Mouse (Mus musculus) liver, adult (tissue): Measurements from ENCODE around the gene Eif4g2.

Source experiments
- GATA4 ChIP-seq: IDR thresholded peaks from 2 replicates; pipeline ENCODE4 v1.6.1; 2014; ENCODE audit warnings: mild to moderate bottlenecking, low read length; ENCODE audit not compliant: insufficient replicate concordance

Gene Eif4g2

GRCm38 (mm10) chr7:111080876-111081275, 2.0 kb downstream of the Eif4g2 start:
- no peak for TF ChIP-seq GATA4

GRCm38 (mm10) chr7:111080026-111080425, 2.8 kb downstream of the Eif4g2 start:
- TF ChIP-seq GATA4: no peak

- TF ChIP-seq GATA4: no peak
These were observed 4.6 kb downstream of the Eif4g2 start for GRCm38 (mm10) chr7:111078271-111078670.

DNA sequence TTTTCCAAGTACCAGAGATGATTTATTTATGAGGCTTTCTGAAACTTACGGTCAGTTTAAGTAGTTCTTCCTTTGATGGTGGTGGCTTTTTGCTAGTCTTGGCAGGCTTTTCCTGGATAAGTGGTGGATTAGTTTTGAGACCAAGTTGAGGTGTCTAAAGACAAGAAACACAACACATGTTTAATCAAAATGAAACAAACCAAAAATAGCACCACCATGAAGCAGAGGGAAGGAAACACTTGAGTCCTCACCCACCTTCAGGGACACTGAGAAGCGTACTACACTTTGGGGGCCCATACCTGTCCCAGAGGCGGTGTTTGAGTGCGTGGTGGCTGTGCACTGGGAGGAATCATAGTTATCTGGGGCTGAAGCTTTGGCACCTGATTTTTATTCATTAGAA, 7.5 kb downstream of the Eif4g2 start:
- no peak for TF ChIP-seq GATA4

GRCm38 (mm10) chr7:111072410-111072809, 10.4 kb downstream of the Eif4g2 start:
- no peak for TF ChIP-seq GATA4

- TF ChIP-seq GATA4: no peak
These were observed 12.7 kb downstream of the Eif4g2 start for GRCm38 (mm10) chr7:111070167-111070496.

GRCm38 (mm10) chr7:111069439-111070166, 13.2 kb downstream of the Eif4g2 start:
- TF ChIP-seq GATA4: no peak

DNA sequence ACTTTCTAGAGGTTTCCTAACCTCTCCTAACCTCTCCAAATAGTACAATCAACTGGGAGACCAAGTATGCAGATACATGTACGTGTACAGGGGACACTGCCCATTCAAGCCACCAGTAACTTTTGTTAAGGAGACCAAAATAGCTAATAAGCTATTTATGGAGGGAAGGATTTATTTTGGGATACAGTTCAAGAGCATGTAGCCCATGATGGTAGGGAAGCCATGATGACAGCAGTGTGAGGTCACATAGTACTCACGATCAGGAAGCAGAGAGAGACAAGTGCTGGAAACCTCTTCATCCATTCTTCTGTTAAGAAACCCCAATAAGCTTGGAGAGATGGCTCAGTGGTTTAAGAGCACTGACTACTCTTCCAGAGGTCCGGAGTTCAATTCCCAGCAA, 14.6 kb downstream of the Eif4g2 start:
- TF ChIP-seq GATA4: no peak

GRCm38 (mm10) chr7:111062971-111063370, 19.9 kb downstream of the Eif4g2 start:
- no peak for TF ChIP-seq GATA4

GRCm38 (mm10) chr7:111059527-111059926, 23.3 kb downstream of the Eif4g2 start:
- no peak for TF ChIP-seq GATA4

DNA sequence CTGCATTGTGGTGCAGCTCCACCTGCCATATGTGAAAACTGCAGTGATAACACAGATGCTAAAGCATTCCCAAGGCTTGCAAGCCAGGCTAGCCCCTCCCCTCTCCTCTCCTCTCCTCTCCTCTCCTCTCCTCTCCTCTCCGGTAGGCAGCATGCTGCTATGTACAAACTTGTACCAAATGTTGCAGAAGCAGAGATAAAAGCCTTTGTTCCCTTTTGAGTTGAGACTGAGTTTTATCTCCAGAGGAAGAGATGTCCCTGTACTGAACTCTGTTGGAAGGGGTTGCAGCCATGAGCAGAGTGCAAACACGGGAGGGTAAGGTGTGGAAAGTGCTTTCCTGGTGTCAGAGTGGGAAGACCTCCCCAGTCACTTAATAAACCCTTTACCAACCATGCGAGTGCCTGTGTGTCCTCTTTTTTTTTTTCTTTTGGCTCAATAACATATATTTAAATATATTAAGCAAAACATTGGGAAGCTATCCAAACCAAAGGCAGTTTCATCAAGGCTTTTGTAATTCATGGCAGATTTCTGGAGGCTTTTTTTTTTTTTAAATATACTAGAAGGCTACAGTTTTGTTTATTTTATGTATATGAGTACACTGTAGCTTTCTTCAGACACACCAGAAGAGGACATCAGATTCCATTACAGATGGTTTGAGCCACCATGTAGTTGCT, 26.7 kb downstream of the Eif4g2 start:
- TF ChIP-seq GATA4: peak; percentile 55; the same call in 1 of the 2 replicates

DNA sequence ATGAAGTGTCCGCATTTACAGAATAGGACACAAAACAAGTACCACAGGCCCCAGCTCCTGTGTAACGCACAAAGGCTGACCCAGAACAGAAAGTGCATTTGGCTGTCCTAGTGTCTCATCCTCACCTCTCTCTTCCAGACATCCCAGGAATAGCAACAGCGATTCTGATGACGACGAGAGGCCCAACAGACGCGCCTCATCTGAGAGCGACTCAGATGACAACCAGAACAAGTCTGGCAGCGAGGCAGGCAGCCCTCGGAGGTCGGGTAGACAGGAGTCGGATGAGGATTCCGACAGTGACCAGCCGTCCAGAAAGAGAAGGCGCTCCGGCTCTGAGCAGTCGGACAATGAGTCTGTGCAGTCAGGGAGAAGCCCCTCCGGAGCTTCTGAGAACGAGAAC, 27.6 kb downstream of the Eif4g2 start:
- TF ChIP-seq GATA4: no peak

GRCm38 (mm10) chr7:111049652-111050421, 33.0 kb downstream of the Eif4g2 start:
- no peak for TF ChIP-seq GATA4

DNA sequence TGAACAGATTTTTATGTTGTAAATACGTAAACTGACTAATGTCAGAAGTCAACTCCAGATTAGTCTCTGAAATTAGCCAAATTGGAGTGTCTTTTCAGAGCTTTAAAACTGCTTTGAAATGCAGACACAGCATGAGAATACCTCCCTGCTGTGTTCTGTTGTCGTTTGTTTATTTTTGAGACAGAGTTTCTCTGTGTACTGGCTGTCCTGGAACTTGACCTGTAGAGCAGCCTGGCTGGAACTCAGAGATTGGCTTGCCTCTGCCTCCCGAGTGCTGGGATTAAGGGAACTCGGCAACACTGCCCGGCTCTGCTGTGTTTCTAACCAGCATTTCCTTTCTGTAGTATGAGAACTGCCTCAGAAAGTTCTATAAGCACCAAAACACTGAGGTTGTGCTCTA, 33.9 kb downstream of the Eif4g2 start:
- no peak for TF ChIP-seq GATA4

- no peak for TF ChIP-seq GATA4
These were observed 53.7 kb downstream of the Eif4g2 start for GRCm38 (mm10) chr7:111029046-111029553.
